Mouse (Mus musculus): Measurements from ENCODE around the gene Lrp11. TPM values are rescaled to one million over a fixed set of nuclear protein-coding genes. Genes with fewer than 3 reads are reported as not detected.

Gene Lrp11
- polyA plus RNA-seq, 1 experiment, result 1.3 TPM

DNA sequence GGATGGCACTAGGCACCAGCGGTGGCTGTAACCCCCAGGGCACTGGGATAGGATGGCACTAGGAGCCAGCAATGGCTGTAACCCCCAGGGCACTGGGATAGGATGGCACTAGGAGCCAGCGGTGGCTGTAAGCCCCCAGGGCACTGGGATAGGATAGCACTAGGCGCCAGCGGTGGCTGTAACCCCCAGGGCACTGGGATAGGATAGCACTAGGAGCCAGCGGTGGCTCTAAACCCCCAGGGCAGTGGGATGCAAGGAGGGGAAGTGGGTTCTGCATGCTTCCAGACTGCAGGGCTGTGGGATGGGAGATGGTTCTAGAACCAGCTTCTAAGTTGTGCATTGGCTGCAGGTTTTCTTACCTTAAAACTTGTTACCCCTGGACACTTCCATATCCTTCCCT lies 31.1 kb downstream of the Lrp11 start:
- Histone ChIP-seq H3K4me1 (ENCODE audit: control insufficient read depth, insufficient read depth, insufficient read length) (no peaks in the 10 kb centered on the region), H3K27me3 (ENCODE audit: control insufficient read depth, insufficient read depth, low read length) (no peaks in the 10 kb centered on the region), H3K36me3 (ENCODE audit: control insufficient read depth, insufficient read depth, low read length) (no peaks in the 10 kb centered on the region), H3K27ac (ENCODE audit: insufficient read depth, low read length) (no peak overlapping the region), H3K4me3 (ENCODE audit: extremely low read depth, insufficient read depth, insufficient read length) (no peak overlapping the region)
- 92% methylated on average over 5 of the region's 5 CpGs for WGBS
- no peak for DNase-seq (ENCODE audit: low read depth in 1 of 2, low spot score in 2 of 2)
- no peak for TF ChIP-seq CTCF (IDR thresholded peaks at IDR 0.05; ENCODE audit: extremely low read depth, insufficient read depth, insufficient read length, insufficient replicate concordance)
- no peak for TF ChIP-seq POLR2A (IDR thresholded peaks at IDR 0.05; ENCODE audit: low read depth, low read length)

GRCm38 (mm10) chr10:7622378-7622777 lies 32.8 kb downstream of the Lrp11 start:
- H3K36me3 ChIP-seq (ENCODE audit: control insufficient read depth, insufficient read depth, low read length), result peaks cover under 1% of the 10 kb centered on the region; the same call in 1 of the 2 replicates
- WGBS, result 89% methylated on average over 3 of the region's 3 CpGs
- TF ChIP-seq CTCF (IDR thresholded peaks at IDR 0.05; ENCODE audit: extremely low read depth, insufficient read depth, insufficient read length, insufficient replicate concordance) (no peak), POLR2A (IDR thresholded peaks at IDR 0.05; ENCODE audit: low read depth, low read length) (no peak)
- no peaks in the 10 kb centered on the region for H3K4me1 ChIP-seq (ENCODE audit: control insufficient read depth, insufficient read depth, insufficient read length)
- H3K27ac ChIP-seq (ENCODE audit: insufficient read depth, low read length), result no peak overlapping the region
- no peak for DNase-seq (ENCODE audit: low read depth in 1 of 2, low spot score in 2 of 2)
- H3K27me3 ChIP-seq (ENCODE audit: control insufficient read depth, insufficient read depth, low read length), result no peaks in the 10 kb centered on the region
- no peak overlapping the region for H3K4me3 ChIP-seq (ENCODE audit: extremely low read depth, insufficient read depth, insufficient read length)

DNA sequence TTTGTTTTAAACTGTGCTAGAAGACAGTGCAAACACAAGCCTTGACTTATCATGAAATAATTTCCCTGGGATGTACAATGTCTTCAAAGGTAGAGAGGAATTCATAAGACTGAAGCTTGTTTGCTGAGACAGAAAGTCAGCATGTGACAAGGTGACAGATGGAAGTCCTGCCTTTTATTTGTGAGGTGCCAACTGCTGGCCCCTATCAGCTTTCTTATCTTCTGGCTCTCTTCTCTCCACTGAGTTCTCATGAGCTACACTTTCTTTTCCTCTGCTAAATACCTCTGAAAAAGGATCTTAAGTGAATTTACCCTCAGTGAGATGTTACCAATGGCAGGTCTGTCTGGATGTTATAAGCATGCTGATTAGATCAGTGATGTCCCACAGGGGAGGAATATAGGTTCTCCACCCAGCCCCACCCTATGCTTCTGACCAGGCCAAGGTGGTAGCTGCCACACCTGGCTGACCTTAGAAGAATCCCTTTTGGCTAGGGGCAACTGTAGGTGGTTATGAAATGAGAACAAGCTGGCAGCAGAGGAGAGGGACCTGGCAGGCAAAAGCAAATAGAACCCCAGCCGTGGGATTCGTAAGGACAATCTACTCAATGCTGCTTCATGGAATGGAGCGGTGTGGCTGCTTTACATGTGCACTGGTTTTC lies 34.4 kb downstream of the Lrp11 start:
- no peaks in the 10 kb centered on the region for H3K4me1 ChIP-seq (ENCODE audit: control insufficient read depth, insufficient read depth, insufficient read length)
- 96% methylated on average over 3 of the region's 3 CpGs for WGBS
- H3K27ac ChIP-seq (ENCODE audit: insufficient read depth, low read length), result no peak overlapping the region
- H3K36me3 ChIP-seq (ENCODE audit: control insufficient read depth, insufficient read depth, low read length), result peaks cover 3% of the 10 kb centered on the region
- no peak for TF ChIP-seq CTCF (IDR thresholded peaks at IDR 0.05; ENCODE audit: extremely low read depth, insufficient read depth, insufficient read length, insufficient replicate concordance)
- no peak for TF ChIP-seq POLR2A (IDR thresholded peaks at IDR 0.05; ENCODE audit: low read depth, low read length)
- H3K27me3 ChIP-seq (ENCODE audit: control insufficient read depth, insufficient read depth, low read length), result no peaks in the 10 kb centered on the region
- no peak for DNase-seq (ENCODE audit: low read depth in 1 of 2, low spot score in 2 of 2)
- H3K4me3 ChIP-seq (ENCODE audit: extremely low read depth, insufficient read depth, insufficient read length), result no peak overlapping the region

DNA sequence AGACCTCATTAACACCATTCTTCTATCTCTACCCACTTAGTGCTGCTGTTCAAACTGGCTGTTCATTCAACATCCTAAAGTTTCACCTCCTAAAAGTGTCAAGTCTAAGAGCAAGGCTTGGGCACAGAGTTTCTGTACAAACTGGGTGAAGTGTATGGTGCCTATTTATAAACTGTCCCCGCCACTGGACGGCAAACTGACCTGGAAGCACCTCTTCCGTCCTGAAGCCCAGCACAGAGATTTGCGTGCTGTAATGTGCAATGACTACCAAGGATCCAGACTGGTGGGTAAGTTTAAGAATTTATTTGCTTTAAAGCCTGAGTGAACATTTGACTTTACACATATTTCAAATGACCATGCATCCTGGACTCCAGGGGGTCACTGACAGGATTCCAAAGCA lies 39.5 kb downstream of the Lrp11 start:
- H3K36me3 ChIP-seq (ENCODE audit: control insufficient read depth, insufficient read depth, low read length), result peaks cover 12% of the 10 kb centered on the region
- no peaks in the 10 kb centered on the region; the same call in 1 of the 2 replicates for H3K4me1 ChIP-seq (ENCODE audit: control insufficient read depth, insufficient read depth, insufficient read length)
- DNase-seq (ENCODE audit: low read depth in 1 of 2, low spot score in 2 of 2), result no peak
- TF ChIP-seq POLR2A (IDR thresholded peaks at IDR 0.05; ENCODE audit: low read depth, low read length) (no peak), CTCF (IDR thresholded peaks at IDR 0.05; ENCODE audit: extremely low read depth, insufficient read depth, insufficient read length, insufficient replicate concordance) (no peak)
- H3K27me3 ChIP-seq (ENCODE audit: control insufficient read depth, insufficient read depth, low read length), result no peaks in the 10 kb centered on the region
- 99% methylated on average over 4 of the region's 4 CpGs for WGBS
- no peak overlapping the region for H3K4me3 ChIP-seq (ENCODE audit: extremely low read depth, insufficient read depth, insufficient read length)
- no peak overlapping the region for H3K27ac ChIP-seq (ENCODE audit: insufficient read depth, low read length)

- no peak overlapping the region for H3K27ac ChIP-seq (ENCODE audit: insufficient read depth, low read length)
- peaks cover 12% of the 10 kb centered on the region for H3K36me3 ChIP-seq (ENCODE audit: control insufficient read depth, insufficient read depth, low read length)
- H3K4me3 ChIP-seq (ENCODE audit: extremely low read depth, insufficient read depth, insufficient read length), result no peak overlapping the region
- DNase-seq (ENCODE audit: low read depth in 1 of 2, low spot score in 2 of 2), result no peak
- no peak for TF ChIP-seq POLR2A (IDR thresholded peaks at IDR 0.05; ENCODE audit: low read depth, low read length)
- no peak for TF ChIP-seq CTCF (IDR thresholded peaks at IDR 0.05; ENCODE audit: extremely low read depth, insufficient read depth, insufficient read length, insufficient replicate concordance)
- no peaks in the 10 kb centered on the region for H3K27me3 ChIP-seq (ENCODE audit: control insufficient read depth, insufficient read depth, low read length)
- 85% methylated on average over 5 of the region's 5 CpGs for WGBS
- H3K4me1 ChIP-seq (ENCODE audit: control insufficient read depth, insufficient read depth, insufficient read length), result no peaks in the 10 kb centered on the region; the same call in 1 of the 2 replicates
Measured at GRCm38 (mm10) chr10:7630286-7630685, 40.7 kb downstream of the Lrp11 start.

DNA sequence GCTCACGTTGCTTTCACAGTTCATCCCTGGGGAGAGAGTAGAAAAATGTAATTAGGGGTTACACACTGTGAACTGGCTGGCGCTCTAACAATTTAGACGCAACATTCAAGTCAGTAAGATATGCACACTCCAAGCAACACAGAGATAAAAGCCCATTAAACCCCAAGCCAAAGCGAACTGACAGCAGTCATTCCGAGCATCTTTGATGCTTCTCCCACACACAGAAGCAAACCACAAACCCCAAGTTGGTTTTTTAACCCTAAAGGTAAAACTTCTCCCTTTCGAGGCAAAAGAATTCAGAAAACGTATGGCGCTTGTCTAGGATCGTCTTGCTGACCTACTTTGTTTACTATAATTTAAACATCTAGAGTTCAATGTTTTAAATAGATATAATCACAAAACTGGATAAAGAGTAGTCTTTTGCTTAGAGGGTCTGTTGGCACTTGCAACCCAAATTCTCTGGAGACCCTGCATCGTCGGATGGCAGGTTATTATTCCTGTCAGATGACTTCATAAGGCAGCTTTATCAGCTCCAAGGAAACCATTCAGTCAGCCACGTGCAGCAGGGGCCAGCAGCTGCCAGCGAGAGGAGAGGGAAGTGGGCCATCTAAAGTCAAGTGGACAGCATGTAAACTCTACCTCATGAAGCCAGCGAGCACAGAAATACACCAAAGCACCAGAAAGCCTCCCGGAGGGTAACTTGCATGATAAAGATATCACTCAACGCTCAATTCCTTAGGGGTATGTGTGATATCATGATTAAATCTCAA lies 41.5 kb downstream of the Lrp11 start:
- Histone ChIP-seq H3K4me3 (ENCODE audit: extremely low read depth, insufficient read depth, insufficient read length) (no peak overlapping the region), H3K27me3 (ENCODE audit: control insufficient read depth, insufficient read depth, low read length) (no peaks in the 10 kb centered on the region), H3K36me3 (ENCODE audit: control insufficient read depth, insufficient read depth, low read length) (peaks cover 12% of the 10 kb centered on the region), H3K27ac (ENCODE audit: insufficient read depth, low read length) (no peak overlapping the region), H3K4me1 (ENCODE audit: control insufficient read depth, insufficient read depth, insufficient read length) (no peaks in the 10 kb centered on the region; the same call in 1 of the 2 replicates)
- TF ChIP-seq CTCF (IDR thresholded peaks at IDR 0.05; ENCODE audit: extremely low read depth, insufficient read depth, insufficient read length, insufficient replicate concordance), result no peak
- no peak for TF ChIP-seq POLR2A (IDR thresholded peaks at IDR 0.05; ENCODE audit: low read depth, low read length)
- 78% methylated on average over 16 of the region's 16 CpGs for WGBS
- peak in 1 of 2 experiments; percentile 14 for DNase-seq (ENCODE audit: low read depth in 1 of 2, low spot score in 2 of 2)

GRCm38 (mm10) chr10:7640366-7640765 lies 50.8 kb downstream of the Lrp11 start:
- TF ChIP-seq POLR2A (IDR thresholded peaks at IDR 0.05; ENCODE audit: low read depth, low read length) (no peak), CTCF (IDR thresholded peaks at IDR 0.05; ENCODE audit: extremely low read depth, insufficient read depth, insufficient read length, insufficient replicate concordance) (no peak)
- Histone ChIP-seq H3K36me3 (ENCODE audit: control insufficient read depth, insufficient read depth, low read length) (peaks cover 29% of the 10 kb centered on the region), H3K4me1 (ENCODE audit: control insufficient read depth, insufficient read depth, insufficient read length) (no peaks in the 10 kb centered on the region), H3K4me3 (ENCODE audit: extremely low read depth, insufficient read depth, insufficient read length) (no peak overlapping the region), H3K27me3 (ENCODE audit: control insufficient read depth, insufficient read depth, low read length) (no peaks in the 10 kb centered on the region), H3K27ac (ENCODE audit: insufficient read depth, low read length) (no peak overlapping the region)
- 97% methylated on average over 12 of the region's 12 CpGs for WGBS
- DNase-seq (ENCODE audit: low read depth in 1 of 2, low spot score in 2 of 2), result no peak

All from spleen, adult 2 months (tissue).